Mouse (Mus musculus): Measurements from ENCODE around the gene Snd1.

GRCm38 (mm10) chr6:28767891-28768481 lies 293.0 kb downstream of the Snd1 start:
- TF ChIP-seq GATA1 (IDR thresholded peaks at IDR 0.05; ENCODE audit: borderline replicate concordance, low read length) (no peak), FLI1 (IDR thresholded peaks at IDR 0.05; ENCODE audit: low read length) (no peak)
